Mouse (Mus musculus): ENCODE data around the gene Foxred1.

Foxred1 gene

GRCm38 (mm10) chr9:35210542-35211474, at the start of gene Foxred1:
Gene Foxred1 (minus strand): TSS chr9:35211055.
- peak; percentile 98 for DNase-seq (ENCODE audit: low spot score)

GRCm38 (mm10) chr9:35257365-35257764, 46.5 kb upstream of the Foxred1 start:
- DNase-seq (ENCODE audit: low spot score) = no peak

GRCm38 (mm10) chr9:35249476-35249875, 38.6 kb upstream of the Foxred1 start:
- no peak for DNase-seq (ENCODE audit: low spot score)

GRCm38 (mm10) chr9:35247405-35247804, 36.5 kb upstream of the Foxred1 start:
- no peak for DNase-seq (ENCODE audit: low spot score)

- no peak for DNase-seq (ENCODE audit: low spot score)
Measured at GRCm38 (mm10) chr9:35239734-35240133, 28.9 kb upstream of the Foxred1 start.

- DNase-seq (ENCODE audit: low spot score) = no peak
Measured at GRCm38 (mm10) chr9:35238915-35239571, 28.2 kb upstream of the Foxred1 start.

GRCm38 (mm10) chr9:35238371-35238770, 27.5 kb upstream of the Foxred1 start:
- no peak for DNase-seq (ENCODE audit: low spot score)

- no peak for DNase-seq (ENCODE audit: low spot score)
Measured at GRCm38 (mm10) chr9:35235996-35236395, 25.1 kb upstream of the Foxred1 start.

- no peak for DNase-seq (ENCODE audit: low spot score)
Measured at GRCm38 (mm10) chr9:35228671-35229070, 17.8 kb upstream of the Foxred1 start.

- no peak for DNase-seq (ENCODE audit: low spot score)
Measured at GRCm38 (mm10) chr9:35223466-35223865, 12.6 kb upstream of the Foxred1 start.

- no peak for DNase-seq (ENCODE audit: low spot score)
Measured at GRCm38 (mm10) chr9:35217963-35218362, 7.1 kb upstream of the Foxred1 start.

- DNase-seq (ENCODE audit: low spot score) = no peak
Measured at GRCm38 (mm10) chr9:35211573-35212511, 987 bp upstream of the Foxred1 start.

GRCm38 (mm10) chr9:35204421-35204820, 6.4 kb downstream of the Foxred1 start:
- no peak for DNase-seq (ENCODE audit: low spot score)

- no peak for DNase-seq (ENCODE audit: low spot score)
Measured at GRCm38 (mm10) chr9:35203536-35203935, 7.3 kb downstream of the Foxred1 start.

GRCm38 (mm10) chr9:35200529-35201060, 10.3 kb downstream of the Foxred1 start:
- no peak for DNase-seq (ENCODE audit: low spot score)

- peak; percentile 93 for DNase-seq (ENCODE audit: low spot score)
Measured at GRCm38 (mm10) chr9:35199772-35200471, 10.9 kb downstream of the Foxred1 start, which contains the start of the genes Srpr and Tirap. Gene Srpr (plus strand): TSS chr9:35200175. Gene Tirap (minus strand): TSS chr9:35200291.

GRCm38 (mm10) chr9:35198945-35199771, 11.7 kb downstream of the Foxred1 start:
- DNase-seq (ENCODE audit: low spot score) = no peak

GRCm38 (mm10) chr9:35198351-35198750, 12.5 kb downstream of the Foxred1 start:
- no peak for DNase-seq (ENCODE audit: low spot score)

- no peak for DNase-seq (ENCODE audit: low spot score)
Measured at GRCm38 (mm10) chr9:35197625-35198024, 13.2 kb downstream of the Foxred1 start.

GRCm38 (mm10) chr9:35194048-35194447, 16.8 kb downstream of the Foxred1 start:
- no peak for DNase-seq (ENCODE audit: low spot score)
